Mouse (Mus musculus): ENCODE results near the gene Adamtsl4.

- TF ChIP-seq CTCF (IDR thresholded peaks at IDR 0.05; ENCODE audit: borderline replicate concordance, control insufficient read depth, extremely low read depth, insufficient read depth, low read length, poor library complexity), result no peak
- TF ChIP-seq POLR2A (IDR thresholded peaks at IDR 0.05; ENCODE audit: control insufficient read depth, extremely low read depth, insufficient read depth, low read length, poor library complexity), result no peak
These were observed 42.1 kb downstream of the Adamtsl4 start for GRCm38 (mm10) chr3:95645313-95646235.

All from thymus, adult 2 months (tissue).